Mouse (Mus musculus): ENCODE results near the gene Tbc1d22a.

DNA sequence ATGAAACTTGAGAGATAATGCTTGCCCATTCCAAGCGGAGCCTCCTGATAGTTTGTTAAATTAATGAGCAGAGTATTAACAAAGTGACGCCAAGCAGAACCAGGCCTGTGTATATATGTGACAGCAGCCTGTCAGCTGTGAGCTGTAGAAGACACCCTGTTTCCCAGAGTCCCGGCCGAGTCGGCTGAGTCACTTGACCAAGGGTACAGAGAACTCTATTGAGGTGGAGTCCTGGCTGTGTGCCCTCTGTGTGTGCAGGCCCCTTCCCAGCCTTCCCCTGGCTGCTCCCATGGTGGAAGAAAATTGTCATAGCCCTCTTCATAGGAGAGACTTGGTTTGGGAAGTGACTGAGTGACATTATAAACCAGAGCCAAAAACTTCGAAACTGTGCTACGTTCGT, 153.0 kb downstream of the Tbc1d22a start:
- TF ChIP-seq CTCF (IDR thresholded peaks at IDR 0.05; ENCODE audit: borderline replicate concordance, insufficient read depth, low read length), result no peak
- no peak for TF ChIP-seq POLR2A (IDR thresholded peaks at IDR 0.05; ENCODE audit: low read depth, low read length)
